In genomic region chr8:108186289-108186688, GRCm38 (mm10) we compare ENCODE assay signal across 23 mouse cellular contexts.
DNase-seq lines count a peak whose midpoint lies in the region; ATAC-seq and TF ChIP-seq lines count a peak whose summit lies in the region.
"Had no signal": no experiment of that assay in that cellular context is flagged by ENCODE, and none has a peak within 500 bp of the region (broad histone marks: within the 10 kb centered on the region; RNA-seq: fewer than 3 reads in every experiment).

No protein-coding gene starts in this region.

- no peak overlapping the region for H3K4me2 ChIP-seq in midbrain, embryonic 11.5 days
- no peak overlapping the region for H3K4me2 ChIP-seq in stomach, postnatal 0 days (replicated peaks; ENCODE audit: low read depth)
- no peak overlapping the region for H3K4me2 ChIP-seq in hindbrain, embryonic 11.5 days (replicated peaks; ENCODE audit: low read depth, low read length)
- H3K4me2 ChIP-seq in liver, postnatal 0 days (ENCODE audit: low read depth, low read length), result no peak overlapping the region
- H3K4me2 ChIP-seq: forebrain, embryonic 13.5 days; heart, embryonic 13.5 days; hindbrain, embryonic 13.5 days had no signal

- no peaks in the 10 kb centered on the region for H3K4me1 ChIP-seq in midbrain, embryonic 11.5 days (ENCODE audit: control insufficient read depth, insufficient read depth, low read length)
- H3K4me1 ChIP-seq in midbrain, embryonic 10.5 days, result peaks cover 15% of the 10 kb centered on the region
- H3K4me1 ChIP-seq in stomach, postnatal 0 days (replicated peaks; ENCODE audit: control insufficient read depth, insufficient read depth), result no peaks in the 10 kb centered on the region
- no peaks in the 10 kb centered on the region; the same call in 1 of the 2 replicates for H3K4me1 ChIP-seq in hindbrain, embryonic 11.5 days (replicated peaks; ENCODE audit: control insufficient read depth, insufficient read depth, low read length)
- H3K4me1 ChIP-seq in liver, postnatal 0 days (ENCODE audit: insufficient read depth), result no peaks in the 10 kb centered on the region
- H3K4me1 ChIP-seq: forebrain, embryonic 10.5 days; forebrain, embryonic 13.5 days; heart, embryonic 10.5 days; heart, embryonic 13.5 days had no signal

- no peaks in the 10 kb centered on the region for H3K36me3 ChIP-seq in midbrain, embryonic 11.5 days (ENCODE audit: control insufficient read depth, insufficient read depth, low read length)
- H3K36me3 ChIP-seq in midbrain, embryonic 10.5 days, result no peaks in the 10 kb centered on the region
- no peaks in the 10 kb centered on the region for H3K36me3 ChIP-seq in stomach, postnatal 0 days (ENCODE audit: control insufficient read depth, insufficient read depth, low read length)
- no peaks in the 10 kb centered on the region for H3K36me3 ChIP-seq in hindbrain, embryonic 11.5 days (ENCODE audit: control insufficient read depth, insufficient read depth, low read length)
- H3K36me3 ChIP-seq in liver, postnatal 0 days (replicated peaks; ENCODE audit: insufficient read depth, low read length), result no peaks in the 10 kb centered on the region
- H3K36me3 ChIP-seq: forebrain, embryonic 10.5 days; heart, embryonic 10.5 days; heart, embryonic 13.5 days; hindbrain, embryonic 13.5 days had no signal

- H3K4me3 ChIP-seq in midbrain, embryonic 11.5 days (ENCODE audit: low read depth, low read length), result no peak overlapping the region
- no peak overlapping the region for H3K4me3 ChIP-seq in midbrain, embryonic 10.5 days
- no peak overlapping the region for H3K4me3 ChIP-seq in stomach, postnatal 0 days (ENCODE audit: low read depth, low read length)
- H3K4me3 ChIP-seq in hindbrain, embryonic 11.5 days (ENCODE audit: low read depth, low read length), result no peak overlapping the region
- no peak overlapping the region for H3K4me3 ChIP-seq in liver, postnatal 0 days (ENCODE audit: low read depth, low read length)
- H3K4me3 ChIP-seq: forebrain, embryonic 10.5 days; forebrain, embryonic 13.5 days; heart, adult 2 months; heart, embryonic 10.5 days; heart, embryonic 13.5 days; hindbrain, embryonic 13.5 days had no signal

- no peak overlapping the region for H3K27ac ChIP-seq in midbrain, embryonic 11.5 days (ENCODE audit: low read depth, low read length)
- no peak overlapping the region for H3K27ac ChIP-seq in midbrain, embryonic 10.5 days (replicated peaks)
- H3K27ac ChIP-seq in stomach, postnatal 0 days (replicated peaks), result no peak overlapping the region
- no peak overlapping the region for H3K27ac ChIP-seq in hindbrain, embryonic 11.5 days (ENCODE audit: low read depth, low read length)
- H3K27ac ChIP-seq in liver, postnatal 0 days (ENCODE audit: low read depth), result no peak overlapping the region
- H3K27ac ChIP-seq: forebrain, embryonic 10.5 days; forebrain, embryonic 13.5 days; heart, adult 2 months; heart, embryonic 10.5 days; heart, embryonic 13.5 days; hindbrain, embryonic 13.5 days had no signal

- no peak for ATAC-seq in midbrain, embryonic 11.5 days (ENCODE audit: low FRiP score)
- peak; percentile 63; the same call in 1 of the 2 replicates for ATAC-seq in stomach, postnatal 0 days (ENCODE audit: low FRiP score, low TSS enrichment)
- no peak for ATAC-seq in hindbrain, embryonic 11.5 days (ENCODE audit: low FRiP score)
- no peak for ATAC-seq in liver, postnatal 0 days
- ATAC-seq: CD4-positive, CD25-positive, alpha-beta regulatory T cell, adult 4 months; forebrain, embryonic 13.5 days; forebrain, embryonic 16.5 days; hindbrain, embryonic 16.5 days had no signal

- no peak for TF ChIP-seq EP300 in stomach, postnatal 0 days (optimal IDR thresholded peaks at IDR 0.05)
- no peak for TF ChIP-seq EP300 in liver, postnatal 0 days (IDR thresholded peaks at IDR 0.05; ENCODE audit: low read depth)

- no peaks in the 10 kb centered on the region for H3K27me3 ChIP-seq in midbrain, embryonic 11.5 days (ENCODE audit: control insufficient read depth, insufficient read depth, low read length)
- H3K27me3 ChIP-seq in midbrain, embryonic 10.5 days (ENCODE audit: low read depth, poor library complexity, severe bottlenecking), result no peaks in the 10 kb centered on the region
- H3K27me3 ChIP-seq in stomach, postnatal 0 days (ENCODE audit: control insufficient read depth, insufficient read depth, low read length), result no peaks in the 10 kb centered on the region
- H3K27me3 ChIP-seq in hindbrain, embryonic 11.5 days (ENCODE audit: control insufficient read depth, insufficient read depth, low read length), result no peaks in the 10 kb centered on the region
- no peaks in the 10 kb centered on the region for H3K27me3 ChIP-seq in liver, postnatal 0 days (ENCODE audit: insufficient read depth, low read length)
- H3K27me3 ChIP-seq: forebrain, embryonic 13.5 days; heart, embryonic 13.5 days; hindbrain, embryonic 13.5 days had no signal

- no peak overlapping the region for H3K9ac ChIP-seq in midbrain, embryonic 11.5 days (ENCODE audit: low read length)
- no peak overlapping the region for H3K9ac ChIP-seq in stomach, postnatal 0 days (ENCODE audit: low read length)
- H3K9ac ChIP-seq in hindbrain, embryonic 11.5 days (ENCODE audit: low read depth, low read length), result no peak overlapping the region
- H3K9ac ChIP-seq in liver, postnatal 0 days (replicated peaks), result no peak overlapping the region
- H3K9ac ChIP-seq: forebrain, embryonic 13.5 days; heart, embryonic 13.5 days; hindbrain, embryonic 13.5 days had no signal

- peak; percentile 16 for DNase-seq in adrenal gland, postnatal 14 days
- DNase-seq in adrenal gland, postnatal 10 days, result no peak
- peak; percentile 67 for DNase-seq in midbrain, embryonic 11.5 days (ENCODE audit: low spot score, missing footprints)
- no peak for DNase-seq in midbrain, embryonic 10.5 days (ENCODE audit: low spot score)
- DNase-seq in ZHBTc4 (ENCODE audit: low read depth, low spot score), result peak; percentile 54
- peak; percentile 26 for DNase-seq in stomach, postnatal 0 days (ENCODE audit: low spot score)
- DNase-seq in hindbrain, embryonic 11.5 days (ENCODE audit: low spot score), result no peak
- no peak for DNase-seq in liver, postnatal 0 days
- DNase-seq: cerebellum, adult 18-20 months; cerebellum, adult 9-10 months; cerebellum, postnatal 14 days; gastrocnemius, postnatal 10 days; gastrocnemius, postnatal 36 days; heart, adult 2 months; kidney, adult 11 months had no signal

- TF ChIP-seq CTCF in stomach, postnatal 0 days (IDR thresholded peaks at IDR 0.05; ENCODE audit: low read depth), result no peak
- TF ChIP-seq CTCF in liver, postnatal 0 days (IDR thresholded peaks at IDR 0.05; ENCODE audit: low read depth), result no peak

- WGBS in midbrain, embryonic 11.5 days, result 86% methylated on average over 3 of the region's 3 CpGs
- WGBS in midbrain, embryonic 10.5 days, result 89% methylated on average over 3 of the region's 3 CpGs
- 68% methylated on average over 3 of the region's 3 CpGs for WGBS in stomach, postnatal 0 days
- 87% methylated on average over 3 of the region's 3 CpGs for WGBS in hindbrain, embryonic 11.5 days
- WGBS in liver, postnatal 0 days (ENCODE audit: insufficient replicate concordance), result 69% methylated on average over 3 of the region's 3 CpGs

- no peaks in the 10 kb centered on the region for H3K9me3 ChIP-seq in midbrain, embryonic 11.5 days (ENCODE audit: control insufficient read depth, low read length)
- H3K9me3 ChIP-seq in midbrain, embryonic 10.5 days (replicated peaks), result no peaks in the 10 kb centered on the region
- no peaks in the 10 kb centered on the region for H3K9me3 ChIP-seq in stomach, postnatal 0 days (ENCODE audit: control insufficient read depth, low read length)
- H3K9me3 ChIP-seq in hindbrain, embryonic 11.5 days (ENCODE audit: control insufficient read depth, low read length), result no peaks in the 10 kb centered on the region
- H3K9me3 ChIP-seq in liver, postnatal 0 days (ENCODE audit: low read length), result no peaks in the 10 kb centered on the region
- H3K9me3 ChIP-seq: forebrain, embryonic 10.5 days; forebrain, embryonic 13.5 days; heart, embryonic 10.5 days; heart, embryonic 13.5 days; hindbrain, embryonic 13.5 days had no signal

Comparison
In these comparisons a context has a peak if more than half of its experiments do, and no peak if none do; other contexts are left out.
1. DNase-seq: peak in adrenal gland, postnatal 14 days (single experiment), midbrain, embryonic 11.5 days (single experiment), ZHBTc4 (single experiment) and stomach, postnatal 0 days (single experiment); none in adrenal gland, postnatal 10 days (single experiment), midbrain, embryonic 10.5 days (single experiment), hindbrain, embryonic 11.5 days (single experiment) and liver, postnatal 0 days (single experiment).